Mouse (Mus musculus): ENCODE measurements around the gene Ap3s2. TPM values are rescaled to one million over a fixed set of nuclear protein-coding genes. Genes with fewer than 3 reads are reported as not detected.

The Ap3s2 gene
- total and polyA plus RNA-seq, 3 experiments = 8.3 to 91.2 (median 18.2) TPM

DNA sequence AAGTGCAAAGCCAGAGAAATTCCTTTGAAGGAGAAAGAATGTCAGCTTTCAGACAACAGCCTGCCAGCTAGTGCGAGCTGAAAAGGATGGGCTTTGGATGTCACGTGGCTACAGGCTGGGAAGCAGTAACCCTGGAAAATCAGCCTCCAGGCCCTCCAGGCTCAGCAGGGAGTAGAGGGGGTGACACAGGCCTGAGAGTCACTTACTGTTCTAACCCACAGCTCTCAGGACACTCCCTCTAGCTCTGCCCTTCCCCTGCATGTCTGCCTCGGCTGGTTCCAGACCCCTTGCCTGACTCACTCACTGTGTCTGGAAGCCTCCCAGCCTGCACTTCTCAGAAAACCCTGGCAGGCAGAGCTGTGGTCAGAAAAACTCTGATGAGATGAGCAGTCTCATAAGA is 39.5 kb downstream of the Ap3s2 start:
- TF ChIP-seq USF1 (IDR thresholded peaks at IDR 0.05; ENCODE audit: low read depth, low read length) (no peak), POLR2AphosphoS2 (IDR thresholded peaks at IDR 0.05; ENCODE audit: low read length) (no peak), EP300 (IDR thresholded peaks at IDR 0.05; ENCODE audit: low read depth in 1 of 2, low read length in 2 of 2) (no peak), NELFE (IDR thresholded peaks at IDR 0.05; ENCODE audit: low read depth, low read length) (no peak), GATA1 (IDR thresholded peaks at IDR 0.05; ENCODE audit: low read depth, low read length) (no peak), MAFK (IDR thresholded peaks at IDR 0.05; ENCODE audit: borderline replicate concordance, low read depth, low read length) (no peak), ZNF384 (IDR thresholded peaks at IDR 0.05; ENCODE audit: low read depth, low read length) (no peak), BHLHE40 (IDR thresholded peaks at IDR 0.05; ENCODE audit: borderline replicate concordance, low read depth, low read length) (no peak), MYC (IDR thresholded peaks at IDR 0.05; ENCODE audit: low read depth, low read length) (no peak), MAZ (IDR thresholded peaks at IDR 0.05; ENCODE audit: low read depth, low read length) (no peak), CTCF (IDR thresholded peaks at IDR 0.05 in 2 of 3, conservative IDR thresholded peaks at IDR 0.05 in 1 of 3; ENCODE audit: control insufficient read depth in 1 of 3, insufficient read depth in 1 of 3, low read depth in 2 of 3, low read length in 3 of 3, poor library complexity in 1 of 3, severe bottlenecking in 1 of 3) (no peak), TAL1 (IDR thresholded peaks at IDR 0.05; ENCODE audit: low read length) (no peak), E2F4 (IDR thresholded peaks at IDR 0.05; ENCODE audit: borderline replicate concordance, low read depth, low read length) (no peak), TCF12 (IDR thresholded peaks at IDR 0.05; ENCODE audit: low read depth, low read length) (no peak)
- no peak for DNase-seq (ENCODE audit: low read depth, low spot score)
- no peaks in the 10 kb centered on the region for H3K36me3 ChIP-seq (ENCODE audit: control insufficient read depth in 1 of 2, insufficient read depth in 2 of 2, low read length in 2 of 2)

DNA sequence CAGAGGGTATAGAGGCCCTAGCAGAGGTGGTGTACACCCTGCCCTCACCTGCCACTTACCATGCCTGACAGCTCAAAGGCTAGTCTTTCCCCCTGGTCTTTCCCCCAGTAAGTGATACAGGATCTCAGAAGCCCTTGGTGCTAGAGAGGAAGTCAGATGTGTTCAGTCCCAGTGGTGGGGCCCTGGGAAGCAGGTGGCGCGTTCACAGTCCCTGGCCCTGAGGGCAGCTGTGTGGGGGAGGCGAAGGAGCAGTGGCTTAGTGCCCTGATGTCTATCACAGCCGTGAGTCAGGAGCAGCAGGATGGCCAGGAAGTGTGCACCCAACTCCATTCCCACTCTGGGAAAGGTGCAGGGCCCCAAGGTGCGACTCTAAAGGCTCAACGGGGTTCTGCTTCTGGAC is 40.4 kb downstream of the Ap3s2 start:
- H3K36me3 ChIP-seq (ENCODE audit: control insufficient read depth in 1 of 2, insufficient read depth in 2 of 2, low read length in 2 of 2) = no peaks in the 10 kb centered on the region
- H3K9me3 ChIP-seq (replicated peaks; ENCODE audit: insufficient read depth, low read length) = no peaks in the 10 kb centered on the region
- no peak overlapping the region for H3K27ac ChIP-seq (ENCODE audit: control insufficient read depth, low read depth, low read length)
- H3K9ac ChIP-seq (ENCODE audit: control insufficient read depth, low read depth, low read length, poor library complexity, severe bottlenecking) = no peak overlapping the region
- no peaks in the 10 kb centered on the region; a peak in 1 of 4 replicates for H3K4me1 ChIP-seq (ENCODE audit: control insufficient read depth in 1 of 2, insufficient read depth in 2 of 2, low read length in 2 of 2)
- DNase-seq (ENCODE audit: low read depth, low spot score) = no peak
- no peaks in the 10 kb centered on the region for H3K79me2 ChIP-seq (ENCODE audit: control insufficient read depth, insufficient read depth, low read length, poor library complexity)
- no peaks in the 10 kb centered on the region for H3K27me3 ChIP-seq (ENCODE audit: control insufficient read depth in 1 of 2, insufficient read depth in 2 of 2, low read length in 2 of 2)
- H3K4me3 ChIP-seq (ENCODE audit: control insufficient read depth in 1 of 2, insufficient read depth in 1 of 2, low read depth in 2 of 2, low read length in 2 of 2) = no peak overlapping the region
- TF ChIP-seq MAFK (IDR thresholded peaks at IDR 0.05; ENCODE audit: borderline replicate concordance, low read depth, low read length) (no peak), TCF12 (IDR thresholded peaks at IDR 0.05; ENCODE audit: low read depth, low read length) (no peak), KAT2A (conservative IDR thresholded peaks at IDR 0.05; ENCODE audit: low read depth, low read length) (no peak), NELFE (IDR thresholded peaks at IDR 0.05; ENCODE audit: low read depth, low read length) (no peak), ZC3H11A (IDR thresholded peaks at IDR 0.05; ENCODE audit: low read depth, low read length) (no peak), ZMIZ1 (IDR thresholded peaks at IDR 0.05; ENCODE audit: low read depth, low read length) (no peak), SIN3A (IDR thresholded peaks at IDR 0.05; ENCODE audit: low read length) (no peak), HCFC1 (IDR thresholded peaks at IDR 0.05; ENCODE audit: low read depth, low read length) (no peak), CTCF (IDR thresholded peaks at IDR 0.05 in 2 of 3, conservative IDR thresholded peaks at IDR 0.05 in 1 of 3; ENCODE audit: control insufficient read depth in 1 of 3, insufficient read depth in 1 of 3, low read depth in 2 of 3, low read length in 3 of 3, poor library complexity in 1 of 3, severe bottlenecking in 1 of 3) (no peak), POLR2A (IDR thresholded peaks at IDR 0.05; ENCODE audit: control insufficient read depth in 1 of 2, insufficient read depth in 1 of 2, low read depth in 1 of 2, low read length in 2 of 2, poor library complexity in 1 of 2) (no peak), ETS1 (IDR thresholded peaks at IDR 0.05; ENCODE audit: low read depth, low read length) (no peak), CHD2 (IDR thresholded peaks at IDR 0.05; ENCODE audit: low read length) (no peak), ZNF384 (IDR thresholded peaks at IDR 0.05; ENCODE audit: low read depth, low read length) (no peak)

More for the DNA sequence above, 39.5 kb downstream of the Ap3s2 start:
- Histone ChIP-seq H3K79me2 (ENCODE audit: control insufficient read depth, insufficient read depth, low read length, poor library complexity) (no peaks in the 10 kb centered on the region), H3K9ac (ENCODE audit: control insufficient read depth, low read depth, low read length, poor library complexity, severe bottlenecking) (no peak overlapping the region), H3K27me3 (ENCODE audit: control insufficient read depth in 1 of 2, insufficient read depth in 2 of 2, low read length in 2 of 2) (no peaks in the 10 kb centered on the region), H3K4me1 (ENCODE audit: control insufficient read depth in 1 of 2, insufficient read depth in 2 of 2, low read length in 2 of 2) (no peaks in the 10 kb centered on the region; a peak in 1 of 4 replicates), H3K27ac (ENCODE audit: control insufficient read depth, low read depth, low read length) (no peak overlapping the region), H3K9me3 (replicated peaks; ENCODE audit: insufficient read depth, low read length) (no peaks in the 10 kb centered on the region), H3K4me3 (ENCODE audit: control insufficient read depth in 1 of 2, insufficient read depth in 1 of 2, low read depth in 2 of 2, low read length in 2 of 2) (no peak overlapping the region)

All from MEL (cell line).